Mouse (Mus musculus) limb, embryonic 10.5 days (tissue): Measurements from ENCODE around the gene Calr3. TPM values are rescaled to one million over a fixed set of nuclear protein-coding genes. Genes with fewer than 3 reads are reported as not detected.

Experiments
- DNase-seq: peaks from one replicate; pipeline ENCODE4 v3.0.0-alpha.2; 2017; ENCODE audit warnings: low spot score
- H3K27ac ChIP-seq: fragments of 300-500 bp; sonication (generic); 2 replicates; pipeline ENCODE4 v1.5.1; 2016; ENCODE audit warnings: mild to moderate bottlenecking
- H3K27me3 ChIP-seq: fragments of 300-500 bp; sonication (generic); 2 replicates; pipeline ENCODE4 v1.6.1; 2016; ENCODE audit warnings: low read depth, mild to moderate bottlenecking; ENCODE audit not compliant: poor library complexity, severe bottlenecking
- H3K36me3 ChIP-seq: fragments of 300-500 bp; sonication (generic); 2 replicates; pipeline ENCODE4 v1.6.1; 2016; ENCODE audit warnings: mild to moderate bottlenecking, moderate library complexity
- H3K4me1 ChIP-seq: fragments of 300-500 bp; sonication (generic); 2 replicates; pipeline ENCODE4 v1.6.1; 2016
- H3K4me3 ChIP-seq: fragments of 300-500 bp; sonication (generic); 2 replicates; pipeline ENCODE4 v1.5.1; 2016; ENCODE audit warnings: mild to moderate bottlenecking, moderate library complexity
- H3K9me3 ChIP-seq: fragments of 300-500 bp; sonication (generic); replicated peaks from 2 replicates; pipeline ENCODE4 v1.6.1; 2016; ENCODE audit warnings: mild to moderate bottlenecking
- WGBS: fragments of 180-500 bp; shearing (Covaris S2); methylation state at CpG from one replicate; pipeline ENCODE4 v1.1.7; 2016; 5-methylcytosine and 5-hydroxymethylcytosine counted together
- polyA plus RNA-seq: library from polyadenylated mRNA; unstranded; fragments of >200 nt; fragmentation: Nextera tagmentation; extraction: Ambion mirVana; gene quantifications from 2 replicates; pipeline ENCODE4 v1.2.1, GENCODE M21; 2016

Gene Calr3
- polyA plus RNA-seq, 1 experiment from 2014 or later, result 0.54 TPM

- peaks cover 89% of the 10 kb centered on the region for H3K36me3 ChIP-seq
- no peaks in the 10 kb centered on the region for H3K9me3 ChIP-seq
- H3K27me3 ChIP-seq, result no peaks in the 10 kb centered on the region
- no peak for DNase-seq
- WGBS, result 92% methylated on average over 4 of the region's 4 CpGs
- H3K27ac ChIP-seq, result no peak overlapping the region
- no peaks in the 10 kb centered on the region for H3K4me1 ChIP-seq
- H3K4me3 ChIP-seq, result no peak overlapping the region
Observed at GRCm38 (mm10) chr8:72459881-72460533, 16.3 kb upstream of the Calr3 start.

GRCm38 (mm10) chr8:72458457-72458856, 14.8 kb upstream of the Calr3 start:
- Histone ChIP-seq H3K4me3 (no peak overlapping the region), H3K27me3 (no peaks in the 10 kb centered on the region), H3K36me3 (peaks cover 89% of the 10 kb centered on the region), H3K9me3 (0 out of 2 replicates have a peak, but pooled peaks cover 2% of the 10 kb centered on the region), H3K4me1 (no peaks in the 10 kb centered on the region), H3K27ac (no peak overlapping the region)
- DNase-seq, result no peak
- 88% methylated on average over 6 of the region's 6 CpGs for WGBS

- H3K36me3 ChIP-seq, result peaks cover 89% of the 10 kb centered on the region
- H3K4me3 ChIP-seq, result no peak overlapping the region
- WGBS, result 98% methylated on average over 3 of the region's 3 CpGs
Observed at GRCm38 (mm10) chr8:72457806-72458205, 14.1 kb upstream of the Calr3 start.

GRCm38 (mm10) chr8:72455317-72455716, 11.6 kb upstream of the Calr3 start:
- Histone ChIP-seq H3K27me3 (no peaks in the 10 kb centered on the region), H3K4me3 (no peak overlapping the region), H3K4me1 (no peaks in the 10 kb centered on the region), H3K36me3 (peaks cover 86% of the 10 kb centered on the region), H3K27ac (no peak overlapping the region), H3K9me3 (0 out of 2 replicates have a peak, but pooled peaks cover 2% of the 10 kb centered on the region)
- WGBS, result 92% methylated on average over 4 of the region's 4 CpGs
- DNase-seq, result no peak

More at GRCm38 (mm10) chr8:72457806-72458205, 14.1 kb upstream of the Calr3 start:
- no peak for DNase-seq
- Histone ChIP-seq H3K9me3 (0 out of 2 replicates have a peak, but pooled peaks cover 2% of the 10 kb centered on the region), H3K27ac (no peak overlapping the region), H3K27me3 (no peaks in the 10 kb centered on the region), H3K4me1 (no peaks in the 10 kb centered on the region)

- H3K36me3 ChIP-seq, result peaks cover 86% of the 10 kb centered on the region
- DNase-seq, result no peak
- H3K27ac ChIP-seq, result no peak overlapping the region
- H3K27me3 ChIP-seq, result no peaks in the 10 kb centered on the region
- WGBS, result 95% methylated on average over 2 of the region's 2 CpGs
- H3K4me3 ChIP-seq, result no peak overlapping the region
- H3K9me3 ChIP-seq, result 0 out of 2 replicates have a peak, but pooled peaks cover 2% of the 10 kb centered on the region
- H3K4me1 ChIP-seq, result no peaks in the 10 kb centered on the region
Observed at GRCm38 (mm10) chr8:72453904-72454303, 10.2 kb upstream of the Calr3 start.

- no peak for DNase-seq
- 87% methylated on average over 8 of the region's 8 CpGs for WGBS
Observed at GRCm38 (mm10) chr8:72451516-72451915, 7.8 kb upstream of the Calr3 start.

GRCm38 (mm10) chr8:72445071-72445470, 1.4 kb upstream of the Calr3 start:
- WGBS, result 93% methylated on average over 6 of the region's 6 CpGs

More at GRCm38 (mm10) chr8:72451516-72451915, 7.8 kb upstream of the Calr3 start:
- no peak overlapping the region for H3K4me3 ChIP-seq
- H3K4me1 ChIP-seq, result no peaks in the 10 kb centered on the region
- H3K27me3 ChIP-seq, result no peaks in the 10 kb centered on the region
- no peak overlapping the region for H3K27ac ChIP-seq
- H3K9me3 ChIP-seq, result 0 out of 2 replicates have a peak, but pooled peaks cover 2% of the 10 kb centered on the region
- peaks cover 85% of the 10 kb centered on the region for H3K36me3 ChIP-seq

GRCm38 (mm10) chr8:72443994-72444350, 302 bp upstream of the Calr3 start:
- Histone ChIP-seq H3K9me3 (no peaks in the 10 kb centered on the region), H3K27ac (peak overlapping the region; percentile 83), H3K36me3 (peaks cover 24% of the 10 kb centered on the region), H3K4me1 (peaks cover 7% of the 10 kb centered on the region), H3K27me3 (no peaks in the 10 kb centered on the region), H3K4me3 (peak overlapping the region; percentile 51)
- DNase-seq, result no peak
- 49% methylated on average over 6 of the region's 6 CpGs for WGBS

More at GRCm38 (mm10) chr8:72445071-72445470, 1.4 kb upstream of the Calr3 start:
- no peak overlapping the region for H3K4me3 ChIP-seq
- no peaks in the 10 kb centered on the region for H3K9me3 ChIP-seq
- peaks cover 7% of the 10 kb centered on the region for H3K4me1 ChIP-seq
- no peaks in the 10 kb centered on the region for H3K27me3 ChIP-seq
- H3K36me3 ChIP-seq, result peaks cover 35% of the 10 kb centered on the region
- no peak for DNase-seq
- no peak overlapping the region for H3K27ac ChIP-seq

GRCm38 (mm10) chr8:72438248-72439015, 5.2 kb downstream of the Calr3 start:
- DNase-seq, result no peak
- Histone ChIP-seq H3K27me3 (no peaks in the 10 kb centered on the region), H3K27ac (no peak overlapping the region), H3K4me1 (peaks cover 5% of the 10 kb centered on the region), H3K4me3 (no peak overlapping the region), H3K9me3 (no peaks in the 10 kb centered on the region), H3K36me3 (no peaks in the 10 kb centered on the region)
- 81% methylated on average over 8 of the region's 8 CpGs for WGBS

- no peak for DNase-seq
- Histone ChIP-seq H3K4me1 (no peaks in the 10 kb centered on the region), H3K27me3 (no peaks in the 10 kb centered on the region), H3K27ac (no peak overlapping the region), H3K4me3 (no peak overlapping the region), H3K36me3 (no peaks in the 10 kb centered on the region), H3K9me3 (no peaks in the 10 kb centered on the region)
- WGBS, result 72% methylated on average over 2 of the region's 2 CpGs
Observed at GRCm38 (mm10) chr8:72434952-72435351, 8.7 kb downstream of the Calr3 start.

- H3K4me1 ChIP-seq, result no peaks in the 10 kb centered on the region
- no peaks in the 10 kb centered on the region for H3K9me3 ChIP-seq
- no peaks in the 10 kb centered on the region for H3K27me3 ChIP-seq
- H3K36me3 ChIP-seq, result no peaks in the 10 kb centered on the region
- H3K27ac ChIP-seq, result no peak overlapping the region
- no peak for DNase-seq
- WGBS, result 56% methylated on average over 13 of the region's 13 CpGs
- H3K4me3 ChIP-seq, result no peak overlapping the region
Observed at GRCm38 (mm10) chr8:72429676-72430075, 14.0 kb downstream of the Calr3 start.

- Histone ChIP-seq H3K4me1 (peaks cover 21% of the 10 kb centered on the region), H3K4me3 (no peak overlapping the region), H3K27ac (no peak overlapping the region), H3K36me3 (peaks cover 18% of the 10 kb centered on the region), H3K9me3 (no peaks in the 10 kb centered on the region), H3K27me3 (no peaks in the 10 kb centered on the region)
- DNase-seq, result no peak
- WGBS, result 76% methylated on average over 1 of the region's 1 CpGs
Observed at GRCm38 (mm10) chr8:72422926-72423325, 20.7 kb downstream of the Calr3 start.
